Mouse (Mus musculus): ENCODE results near the gene Ntf3.
A peak's percentile ranks its signal among the peaks of the same experiment; 100 is the strongest.

The Ntf3 gene

GRCm38 (mm10) chr6:126166548-126167207 lies at the start of gene Ntf3:
Ntf3 (minus strand) TSS chr6:126166910.
- no peak for DNase-seq (ENCODE audit: low spot score)

GRCm38 (mm10) chr6:126213330-126213729 lies 46.6 kb upstream of the Ntf3 start:
- DNase-seq (ENCODE audit: low spot score), result no peak

GRCm38 (mm10) chr6:126203366-126203765 lies 36.7 kb upstream of the Ntf3 start:
- no peak for DNase-seq (ENCODE audit: low spot score)

GRCm38 (mm10) chr6:126202959-126203358 lies 36.2 kb upstream of the Ntf3 start:
- DNase-seq (ENCODE audit: low spot score), result no peak

- no peak for DNase-seq (ENCODE audit: low spot score)
Observed at GRCm38 (mm10) chr6:126201721-126202120, 35.0 kb upstream of the Ntf3 start.

- DNase-seq (ENCODE audit: low spot score), result no peak
Observed at GRCm38 (mm10) chr6:126199916-126200315, 33.2 kb upstream of the Ntf3 start.

- DNase-seq (ENCODE audit: low spot score), result no peak
Observed at GRCm38 (mm10) chr6:126194760-126195159, 28.1 kb upstream of the Ntf3 start.

GRCm38 (mm10) chr6:126190218-126190871 lies 23.6 kb upstream of the Ntf3 start:
- no peak for DNase-seq (ENCODE audit: low spot score)

- DNase-seq (ENCODE audit: low spot score), result no peak
Observed at GRCm38 (mm10) chr6:126187400-126187799, 20.7 kb upstream of the Ntf3 start.

- DNase-seq (ENCODE audit: low spot score), result no peak
Observed at GRCm38 (mm10) chr6:126186116-126186515, 19.4 kb upstream of the Ntf3 start.

GRCm38 (mm10) chr6:126172071-126172470 lies 5.4 kb upstream of the Ntf3 start:
- no peak for DNase-seq (ENCODE audit: low spot score)

GRCm38 (mm10) chr6:126170772-126171171 lies 4.1 kb upstream of the Ntf3 start:
- DNase-seq (ENCODE audit: low spot score), result no peak

GRCm38 (mm10) chr6:126167731-126168130 lies 1.0 kb upstream of the Ntf3 start:
- peak; percentile 19 for DNase-seq (ENCODE audit: low spot score)

- DNase-seq (ENCODE audit: low spot score), result no peak
Observed at GRCm38 (mm10) chr6:126167208-126167590, 489 bp upstream of the Ntf3 start.

GRCm38 (mm10) chr6:126165591-126166155 lies 1.0 kb downstream of the Ntf3 start:
- DNase-seq (ENCODE audit: low spot score), result no peak

- no peak for DNase-seq (ENCODE audit: low spot score)
Observed at GRCm38 (mm10) chr6:126164781-126165180, 1.9 kb downstream of the Ntf3 start.

- no peak for DNase-seq (ENCODE audit: low spot score)
Observed at GRCm38 (mm10) chr6:126163861-126164755, 2.6 kb downstream of the Ntf3 start.

- DNase-seq (ENCODE audit: low spot score), result no peak
Observed at GRCm38 (mm10) chr6:126163181-126163621, 3.5 kb downstream of the Ntf3 start.

- DNase-seq (ENCODE audit: low spot score), result no peak
Observed at GRCm38 (mm10) chr6:126162351-126162758, 4.4 kb downstream of the Ntf3 start.

GRCm38 (mm10) chr6:126161571-126162340 lies 5.0 kb downstream of the Ntf3 start:
- no peak for DNase-seq (ENCODE audit: low spot score)

GRCm38 (mm10) chr6:126160067-126160411 lies 6.7 kb downstream of the Ntf3 start:
- DNase-seq (ENCODE audit: low spot score), result no peak
